Mouse (Mus musculus) erythroblast, embryonic 14.5 days (primary cell): ENCODE results near the gene Tmem163.

Experiments used
- GATA1 ChIP-seq: IDR thresholded peaks from 2 replicates; pipeline ENCODE4 v1.6.1; 2012; ENCODE audit warnings: low read length, inconsistent platforms, mixed read lengths
- TAL1 ChIP-seq: IDR thresholded peaks from 3 replicates; pipeline ENCODE4 v1.6.1; 2012; ENCODE audit warnings: low read length, inconsistent platforms, mixed read lengths

GRCm38 (mm10) chr1:127576563-127576962 lies 102.8 kb downstream of the Tmem163 start:
- TF ChIP-seq TAL1 (no peak), GATA1 (no peak)
